Mouse (Mus musculus) lung, postnatal 14 days (tissue): Measurements from ENCODE around the gene Ccdc181.
"Not testable (repeated sequence)": the region's sequence is repeated elsewhere in the genome, so short reads cannot be mapped to it uniquely, and the experiment has no call there.

Source experiments
- DNase-seq: peaks from one replicate; pipeline ENCODE4 v3.0.0; 2021

Ccdc181 gene

GRCm38 (mm10) chr1:164275455-164275954 lies at the start of gene Ccdc181:
Ccdc181 (plus strand) TSS chr1:164275585.
- DNase-seq: peak; percentile 93

GRCm38 (mm10) chr1:164231937-164232570 lies 43.3 kb upstream of the Ccdc181 start:
- DNase-seq: not testable (repeated sequence)

GRCm38 (mm10) chr1:164233447-164233846 lies 41.9 kb upstream of the Ccdc181 start:
- DNase-seq: no peak

GRCm38 (mm10) chr1:164235078-164235477 lies 40.3 kb upstream of the Ccdc181 start:
- no peak for DNase-seq

GRCm38 (mm10) chr1:164236078-164236477 lies 39.3 kb upstream of the Ccdc181 start:
- peak; percentile 24 for DNase-seq

GRCm38 (mm10) chr1:164241494-164241893 lies 33.9 kb upstream of the Ccdc181 start:
- DNase-seq: no peak

- DNase-seq: no peak
Measured at GRCm38 (mm10) chr1:164242809-164243208, 32.6 kb upstream of the Ccdc181 start.

- no peak for DNase-seq
Measured at GRCm38 (mm10) chr1:164247442-164247841, 27.9 kb upstream of the Ccdc181 start.

- DNase-seq: peak; percentile 10
Measured at GRCm38 (mm10) chr1:164247971-164248370, 27.4 kb upstream of the Ccdc181 start.

- DNase-seq: peak; percentile 99
Measured at GRCm38 (mm10) chr1:164248465-164249331, 26.7 kb upstream of the Ccdc181 start, which contains the start of gene Slc19a2. Slc19a2 (plus strand) TSS chr1:164249046.

- no peak for DNase-seq
Measured at GRCm38 (mm10) chr1:164249332-164249711, 26.1 kb upstream of the Ccdc181 start.

- DNase-seq: no peak
Measured at GRCm38 (mm10) chr1:164250391-164251150, 24.8 kb upstream of the Ccdc181 start.

GRCm38 (mm10) chr1:164251438-164251837 lies 23.9 kb upstream of the Ccdc181 start:
- DNase-seq: no peak

- DNase-seq: no peak
Measured at GRCm38 (mm10) chr1:164252551-164252950, 22.8 kb upstream of the Ccdc181 start.

GRCm38 (mm10) chr1:164254836-164255235 lies 20.5 kb upstream of the Ccdc181 start:
- no peak for DNase-seq

- DNase-seq: no peak
Measured at GRCm38 (mm10) chr1:164260171-164261028, 15.0 kb upstream of the Ccdc181 start.

- peak; percentile 19 for DNase-seq
Measured at GRCm38 (mm10) chr1:164261553-164261952, 13.8 kb upstream of the Ccdc181 start.

- DNase-seq: no peak
Measured at GRCm38 (mm10) chr1:164270941-164271340, 4.4 kb upstream of the Ccdc181 start.

- no peak for DNase-seq
Measured at GRCm38 (mm10) chr1:164273659-164274058, 1.7 kb upstream of the Ccdc181 start.

- DNase-seq: no peak
Measured at GRCm38 (mm10) chr1:164276552-164276951, 1.2 kb downstream of the Ccdc181 start.

GRCm38 (mm10) chr1:164279332-164279731 lies 3.9 kb downstream of the Ccdc181 start:
- no peak for DNase-seq

- DNase-seq: no peak
Measured at GRCm38 (mm10) chr1:164284007-164284406, 8.6 kb downstream of the Ccdc181 start.
